Mouse (Mus musculus) megakaryocyte, embryonic 14.5 days (primary cell): Measurements from ENCODE around the gene Kmt2e. TPM values are rescaled to one million over a fixed set of nuclear protein-coding genes. Genes with fewer than 3 reads are reported as not detected.

Source experiments
- H3K27me3 ChIP-seq: replicated peaks from 2 replicates; pipeline ENCODE3; 2012; ENCODE audit warnings: inconsistent platforms
- H3K36me3 ChIP-seq: replicated peaks from 2 replicates; pipeline ENCODE3; 2012; ENCODE audit warnings: low read length, inconsistent platforms, mixed read lengths
- H3K4me1 ChIP-seq: 2 replicates; pipeline ENCODE4 v1.6.1; 2012; ENCODE audit warnings: inconsistent platforms
- H3K4me3 ChIP-seq: replicated peaks from 2 replicates; pipeline ENCODE3; 2012; ENCODE audit warnings: moderate library complexity, mild to moderate bottlenecking, inconsistent platforms
- H3K9me3 ChIP-seq: 2 replicates; pipeline ENCODE4 v1.6.1; 2012; ENCODE audit warnings: inconsistent platforms
- FLI1 ChIP-seq: IDR thresholded peaks from 2 replicates; pipeline ENCODE4 v1.6.1; 2012; ENCODE audit warnings: low read length, inconsistent platforms, mixed read lengths
- GATA1 ChIP-seq: IDR thresholded peaks from 3 replicates; pipeline ENCODE4 v1.6.1; 2012; ENCODE audit warnings: mixed read lengths, low read length, inconsistent platforms, borderline replicate concordance
- polyA plus RNA-seq: library from polyadenylated mRNA; stranded (reverse); fragments of >175 nt; gene quantifications from 2 replicates; pipeline ENCODE4 v1.2.3, GENCODE M21; 2012; ENCODE audit warnings: low replicate concordance; ENCODE audit not compliant: insufficient read depth

Kmt2e gene
- polyA plus RNA-seq, 1 experiment = 6.2 TPM

- Histone ChIP-seq H3K9me3 (no peaks in the 10 kb centered on the region), H3K4me3 (no peak overlapping the region), H3K4me1 (0 out of 2 replicates have a peak, but pooled peaks cover 3% of the 10 kb centered on the region), H3K27me3 (no peaks in the 10 kb centered on the region), H3K36me3 (peaks cover 96% of the 10 kb centered on the region)
- TF ChIP-seq GATA1 (no peak), FLI1 (no peak)
These were observed 63.7 kb downstream of the Kmt2e start for GRCm38 (mm10) chr5:23497920-23498319.

- H3K27me3 ChIP-seq = no peaks in the 10 kb centered on the region
- no peaks in the 10 kb centered on the region for H3K9me3 ChIP-seq
- H3K36me3 ChIP-seq = peaks cover 96% of the 10 kb centered on the region
- H3K4me1 ChIP-seq = 0 out of 2 replicates have a peak, but pooled peaks cover 3% of the 10 kb centered on the region
- no peak for TF ChIP-seq FLI1
- no peak overlapping the region for H3K4me3 ChIP-seq
These were observed 65.0 kb downstream of the Kmt2e start for GRCm38 (mm10) chr5:23499257-23499656.

- TF ChIP-seq GATA1 (no peak), FLI1 (no peak)
- Histone ChIP-seq H3K4me3 (no peak overlapping the region), H3K36me3 (peaks cover 95% of the 10 kb centered on the region), H3K4me1 (0 out of 2 replicates have a peak, but pooled peaks cover 3% of the 10 kb centered on the region), H3K9me3 (no peaks in the 10 kb centered on the region), H3K27me3 (no peaks in the 10 kb centered on the region)
These were observed 66.5 kb downstream of the Kmt2e start for GRCm38 (mm10) chr5:23500715-23501114.

GRCm38 (mm10) chr5:23501582-23502316, 67.5 kb downstream of the Kmt2e start:
- TF ChIP-seq FLI1 (no peak), GATA1 (no peak)
- no peaks in the 10 kb centered on the region for H3K9me3 ChIP-seq
- H3K4me3 ChIP-seq = no peak overlapping the region
- H3K27me3 ChIP-seq = no peaks in the 10 kb centered on the region
- 0 out of 2 replicates have a peak, but pooled peaks cover 3% of the 10 kb centered on the region for H3K4me1 ChIP-seq
- peaks cover 87% of the 10 kb centered on the region for H3K36me3 ChIP-seq

- TF ChIP-seq GATA1 = no peak
- no peak for TF ChIP-seq FLI1
- Histone ChIP-seq H3K4me3 (no peak overlapping the region), H3K36me3 (peaks cover 83% of the 10 kb centered on the region), H3K9me3 (no peaks in the 10 kb centered on the region), H3K4me1 (0 out of 2 replicates have a peak, but pooled peaks cover 3% of the 10 kb centered on the region), H3K27me3 (no peaks in the 10 kb centered on the region)
These were observed 68.2 kb downstream of the Kmt2e start for GRCm38 (mm10) chr5:23502317-23502937.

- Histone ChIP-seq H3K4me1 (no peaks in the 10 kb centered on the region), H3K4me3 (no peak overlapping the region), H3K27me3 (no peaks in the 10 kb centered on the region), H3K9me3 (no peaks in the 10 kb centered on the region), H3K36me3 (peaks cover 63% of the 10 kb centered on the region)
- TF ChIP-seq GATA1 = no peak
- TF ChIP-seq FLI1 = no peak
These were observed 71.3 kb downstream of the Kmt2e start for GRCm38 (mm10) chr5:23505578-23505977.

GRCm38 (mm10) chr5:23507210-23507609, 73.0 kb downstream of the Kmt2e start:
- no peak for TF ChIP-seq FLI1
- no peak for TF ChIP-seq GATA1
- no peaks in the 10 kb centered on the region for H3K27me3 ChIP-seq
- H3K4me3 ChIP-seq = no peak overlapping the region
- H3K36me3 ChIP-seq = peaks cover 52% of the 10 kb centered on the region
- H3K4me1 ChIP-seq = no peaks in the 10 kb centered on the region
- H3K9me3 ChIP-seq = no peaks in the 10 kb centered on the region

GRCm38 (mm10) chr5:23508630-23509029, 74.4 kb downstream of the Kmt2e start:
- Histone ChIP-seq H3K9me3 (no peaks in the 10 kb centered on the region), H3K4me1 (no peaks in the 10 kb centered on the region), H3K36me3 (peaks cover 50% of the 10 kb centered on the region), H3K27me3 (no peaks in the 10 kb centered on the region), H3K4me3 (no peak overlapping the region)
- TF ChIP-seq GATA1 (no peak), FLI1 (no peak)

- no peaks in the 10 kb centered on the region for H3K27me3 ChIP-seq
- H3K9me3 ChIP-seq = no peaks in the 10 kb centered on the region
- H3K4me1 ChIP-seq = peaks cover 8% of the 10 kb centered on the region
- no peak overlapping the region for H3K4me3 ChIP-seq
- peaks cover 50% of the 10 kb centered on the region for H3K36me3 ChIP-seq
- TF ChIP-seq GATA1 (no peak), FLI1 (no peak)
These were observed 77.2 kb downstream of the Kmt2e start for GRCm38 (mm10) chr5:23511456-23511855.

- Histone ChIP-seq H3K4me3 (no peak overlapping the region), H3K36me3 (peaks cover 50% of the 10 kb centered on the region), H3K4me1 (peaks cover 8% of the 10 kb centered on the region), H3K9me3 (no peaks in the 10 kb centered on the region), H3K27me3 (no peaks in the 10 kb centered on the region)
- TF ChIP-seq GATA1 = no peak
- no peak for TF ChIP-seq FLI1
These were observed 78.3 kb downstream of the Kmt2e start for GRCm38 (mm10) chr5:23512556-23512955.
